Mouse (Mus musculus) midbrain, postnatal 0 days (tissue): Measurements from ENCODE around the gene Dock8. TPM values are rescaled to one million over a fixed set of nuclear protein-coding genes. Genes with fewer than 3 reads are reported as not detected.

Source experiments
- ATAC-seq: fragments of 200-750 bp; cut with Nextera tagmentation; 2 replicates; pipeline ENCODE4 v1.8.0; 2017; ENCODE audit warnings: moderate number of reproducible peaks, mild to moderate bottlenecking, moderate TSS enrichment, moderate library complexity; ENCODE audit not compliant: low FRiP score
- DNase-seq: peaks from one replicate; pipeline ENCODE4 v3.0.0-alpha.2; 2015; ENCODE audit warnings: low spot score
- H3K27ac ChIP-seq: fragments of 300-500 bp; sonication (generic); 2 replicates; pipeline ENCODE4 v1.5.1; 2014; ENCODE audit warnings: low read depth, mild to moderate bottlenecking, low read length, mixed read lengths
- H3K27me3 ChIP-seq: fragments of 300-500 bp; sonication (generic); 2 replicates; pipeline ENCODE4 v1.6.1; 2014; ENCODE audit warnings: low read length, control low read depth, mixed read lengths; ENCODE audit not compliant: insufficient read depth
- H3K36me3 ChIP-seq: fragments of 300-500 bp; sonication (generic); 2 replicates; pipeline ENCODE4 v1.6.1; 2014; ENCODE audit warnings: low read length, control low read depth, mixed read lengths; ENCODE audit not compliant: insufficient read depth
- H3K4me1 ChIP-seq: fragments of 300-500 bp; sonication (generic); 2 replicates; pipeline ENCODE4 v1.6.1; 2014; ENCODE audit warnings: mild to moderate bottlenecking, control low read depth, antibody characterized with exemption, low read length, mixed read lengths; ENCODE audit not compliant: insufficient read depth
- H3K4me2 ChIP-seq: fragments of 300-500 bp; sonication (generic); 2 replicates; pipeline ENCODE4 v1.6.1; 2014; ENCODE audit warnings: low read depth, mild to moderate bottlenecking, low read length, mixed read lengths; ENCODE audit not compliant: poor library complexity, severe bottlenecking
- H3K4me3 ChIP-seq: fragments of 300-500 bp; sonication (generic); 2 replicates; pipeline ENCODE4 v1.5.1; 2014; ENCODE audit warnings: low read depth, mild to moderate bottlenecking, low read length, moderate library complexity
- H3K9ac ChIP-seq: fragments of 300-500 bp; sonication (generic); replicated peaks from 2 replicates; pipeline ENCODE4 v1.6.1; 2014; ENCODE audit warnings: mild to moderate bottlenecking, low read length, moderate library complexity, mixed read lengths; ENCODE audit not compliant: poor library complexity, severe bottlenecking
- H3K9me3 ChIP-seq: fragments of 300-500 bp; sonication (generic); 2 replicates; pipeline ENCODE4 v1.6.1; 2016; ENCODE audit warnings: low read length, control low read depth
- CTCF ChIP-seq: IDR thresholded peaks from 2 replicates; pipeline ENCODE4 v1.5.1; 2016; ENCODE audit warnings: antibody characterized with exemption, mild to moderate bottlenecking
- WGBS: fragments of 180-500 bp; shearing (Covaris S2); extraction: QIAGEN DNeasy Blood & Tissue Kit; methylation state at CpG from one replicate; pipeline ENCODE4 v1.1.7; 2014; 5-methylcytosine and 5-hydroxymethylcytosine counted together
- polyA plus RNA-seq: library from polyadenylated mRNA; unstranded; fragments of >200 nt; fragmentation: Nextera tagmentation; extraction: Ambion mirVana; gene quantifications from 2 replicates; pipeline ENCODE4 v1.2.1, GENCODE M21; 2015
- total RNA-seq: library from RNA; depleted of rRNA; stranded (reverse); fragments of >200 nt; gene quantifications from 2 replicates; pipeline ENCODE4 v1.2.3, GENCODE M21; 2014

Dock8 gene
- total and polyA plus RNA-seq, 2 experiments from 2014 or later: 0.44 to 0.77 TPM

DNA sequence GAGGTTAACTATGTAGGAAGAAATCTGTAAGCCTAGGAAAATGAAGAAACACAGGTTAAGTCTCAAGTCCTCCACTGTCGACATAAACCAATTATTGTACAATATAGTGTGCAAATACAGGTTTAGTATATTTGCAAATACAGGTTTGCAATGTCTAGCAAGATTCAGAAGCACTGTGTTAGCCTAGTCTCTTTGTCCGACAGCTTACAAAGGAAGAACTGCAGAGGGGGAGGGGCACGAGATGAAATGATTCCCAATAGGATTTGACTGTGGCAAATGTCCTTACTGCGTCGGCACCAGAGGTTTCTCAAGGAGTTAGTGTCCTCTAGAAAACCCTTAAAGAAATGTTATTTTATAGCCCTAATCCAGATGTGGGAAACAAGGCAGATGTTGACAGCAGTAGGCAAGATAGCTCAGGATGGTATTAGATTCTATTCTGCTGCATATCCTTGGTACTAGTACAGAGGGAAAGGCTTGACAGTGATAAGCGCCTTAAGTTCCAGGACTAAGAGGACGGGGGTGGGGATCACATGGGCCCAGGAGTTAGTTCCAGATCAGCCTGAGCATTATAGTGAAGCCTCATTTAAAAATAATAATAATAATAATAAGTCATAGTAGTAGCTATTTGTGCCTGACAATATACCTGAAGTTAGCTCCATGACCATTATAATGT, 155.3 kb downstream of the Dock8 start:
- Histone ChIP-seq H3K9ac (no peak overlapping the region), H3K27me3 (no peaks in the 10 kb centered on the region), H3K4me1 (no peaks in the 10 kb centered on the region), H3K36me3 (no peaks in the 10 kb centered on the region), H3K9me3 (no peaks in the 10 kb centered on the region), H3K27ac (no peak overlapping the region), H3K4me3 (no peak overlapping the region), H3K4me2 (no peak overlapping the region)
- TF ChIP-seq CTCF: no peak
- ATAC-seq: no peak
- DNase-seq: no peak
- WGBS: 40% methylated on average over 7 of the region's 7 CpGs

GRCm38 (mm10) chr19:25155250-25155649, 155.9 kb downstream of the Dock8 start:
- ATAC-seq: no peak
- Histone ChIP-seq H3K4me2 (no peak overlapping the region), H3K27me3 (no peaks in the 10 kb centered on the region), H3K4me3 (no peak overlapping the region), H3K27ac (no peak overlapping the region), H3K4me1 (no peaks in the 10 kb centered on the region), H3K9me3 (no peaks in the 10 kb centered on the region), H3K36me3 (no peaks in the 10 kb centered on the region), H3K9ac (no peak overlapping the region)
- TF ChIP-seq CTCF: no peak
- WGBS: 79% methylated on average over 7 of the region's 7 CpGs
- DNase-seq: no peak

GRCm38 (mm10) chr19:25155709-25156108, 156.4 kb downstream of the Dock8 start:
- no peaks in the 10 kb centered on the region for H3K9me3 ChIP-seq
- H3K4me3 ChIP-seq: no peak overlapping the region
- 78% methylated on average over 11 of the region's 11 CpGs for WGBS
- H3K4me2 ChIP-seq: no peak overlapping the region
- no peaks in the 10 kb centered on the region for H3K4me1 ChIP-seq
- no peak overlapping the region for H3K27ac ChIP-seq
- no peaks in the 10 kb centered on the region for H3K36me3 ChIP-seq
- no peak for TF ChIP-seq CTCF
- H3K9ac ChIP-seq: no peak overlapping the region
- H3K27me3 ChIP-seq: no peaks in the 10 kb centered on the region
- no peak for DNase-seq
- no peak for ATAC-seq

DNA sequence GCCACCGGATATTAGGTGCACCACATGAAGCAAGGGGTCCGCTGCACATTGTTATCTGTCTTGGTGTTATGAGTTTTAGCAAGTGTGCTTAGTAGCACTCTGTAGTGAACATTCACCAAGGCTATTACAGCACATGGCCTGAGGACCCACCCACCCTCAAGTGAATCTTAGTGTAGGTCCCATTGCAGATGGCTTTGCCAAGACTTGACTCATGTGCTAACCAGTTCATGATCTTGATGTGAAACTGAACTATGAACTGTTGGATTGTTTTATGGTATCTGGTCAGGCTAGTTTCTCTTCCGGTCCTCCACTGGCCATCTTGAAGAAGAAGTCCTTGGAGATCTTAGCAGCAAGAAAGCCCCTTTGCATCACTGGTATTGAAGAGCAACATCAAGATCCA, 162.9 kb downstream of the Dock8 start:
- Histone ChIP-seq H3K9me3 (no peaks in the 10 kb centered on the region), H3K4me1 (no peaks in the 10 kb centered on the region), H3K9ac (no peak overlapping the region), H3K4me3 (no peak overlapping the region), H3K36me3 (no peaks in the 10 kb centered on the region), H3K4me2 (no peak overlapping the region), H3K27me3 (no peaks in the 10 kb centered on the region), H3K27ac (no peak overlapping the region)
- TF ChIP-seq CTCF: no peak
- ATAC-seq (no peak), DNase-seq (no peak)
- 93% methylated on average over 3 of the region's 3 CpGs for WGBS

DNA sequence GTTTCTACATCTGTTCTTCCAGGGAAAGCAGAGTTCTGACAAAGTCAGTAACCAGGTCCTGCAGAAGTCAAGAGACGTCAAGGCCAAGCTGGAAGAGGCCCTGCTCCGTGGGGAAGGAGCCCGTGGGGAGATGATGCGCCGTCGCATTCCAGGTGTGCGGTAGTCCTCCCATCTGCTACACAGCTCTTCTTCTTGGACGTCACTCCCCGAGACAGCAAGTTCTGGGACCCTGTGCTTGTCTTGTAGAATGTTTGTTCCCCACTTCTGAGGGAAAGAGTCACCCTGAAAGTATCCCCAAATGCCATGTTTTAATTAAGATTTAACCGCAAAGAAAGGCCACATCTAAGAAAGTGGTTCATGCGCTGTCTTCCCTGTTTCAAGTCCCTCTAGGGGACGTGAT, 164.1 kb downstream of the Dock8 start:
- Histone ChIP-seq H3K36me3 (no peaks in the 10 kb centered on the region), H3K27me3 (no peaks in the 10 kb centered on the region), H3K4me2 (no peak overlapping the region), H3K9ac (no peak overlapping the region), H3K9me3 (no peaks in the 10 kb centered on the region), H3K4me1 (no peaks in the 10 kb centered on the region), H3K27ac (no peak overlapping the region), H3K4me3 (no peak overlapping the region)
- ATAC-seq (no peak), DNase-seq (no peak)
- TF ChIP-seq CTCF: no peak
- WGBS: 93% methylated on average over 12 of the region's 12 CpGs

DNA sequence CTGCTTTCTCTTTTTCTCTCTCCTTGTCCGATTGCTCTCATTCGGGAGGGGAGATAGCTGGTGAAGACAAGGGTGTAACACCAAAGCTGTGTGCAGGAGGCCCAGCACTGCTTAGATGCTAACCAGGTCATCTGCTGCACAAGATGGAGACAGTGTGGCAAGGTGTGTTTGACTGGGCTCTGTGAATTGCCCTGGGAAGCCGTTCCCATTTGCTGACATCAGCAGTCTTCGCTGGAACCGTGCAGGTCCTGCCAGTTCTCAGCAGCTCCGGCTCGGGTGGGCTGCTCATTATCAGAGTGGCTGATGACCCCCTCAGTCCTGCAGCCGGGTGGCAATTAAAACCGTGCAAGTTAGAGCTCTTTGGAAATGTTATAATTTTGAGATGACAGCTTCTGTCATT, 167.1 kb downstream of the Dock8 start:
- TF ChIP-seq CTCF: no peak
- H3K27me3 ChIP-seq: no peaks in the 10 kb centered on the region

More for the DNA sequence above, 167.1 kb downstream of the Dock8 start:
- Histone ChIP-seq H3K9ac (no peak overlapping the region), H3K9me3 (no peaks in the 10 kb centered on the region), H3K4me1 (no peaks in the 10 kb centered on the region), H3K4me3 (no peak overlapping the region), H3K36me3 (no peaks in the 10 kb centered on the region), H3K4me2 (no peak overlapping the region), H3K27ac (no peak overlapping the region)
- DNase-seq (no peak), ATAC-seq (no peak)
- 78% methylated on average over 9 of the region's 9 CpGs for WGBS
